Mouse (Mus musculus) heart, embryonic 14.5 days (tissue): ENCODE data around the gene Rpl31. TPM values are rescaled to one million over a fixed set of nuclear protein-coding genes. Genes with fewer than 3 reads are reported as not detected.
A peak's percentile ranks its signal among the peaks of the same experiment; 100 is the strongest.

Experiments
- ATAC-seq: fragments of 200-750 bp; cut with Nextera tagmentation; 2 replicates; pipeline ENCODE4 v1.8.0; 2017; ENCODE audit warnings: low read depth, moderate TSS enrichment; ENCODE audit not compliant: insufficient number of reproducible peaks, insufficient read depth, low FRiP score
- H3K27ac ChIP-seq, 2 experiments: fragments of 200-500 bp in 1 of 2; fragments of 300-500 bp in 1 of 2; sonication (generic) in 1 of 2; replicated peaks in 1 of 2; 2 replicates each; pipeline ENCODE4 v1.5.1; 2012 to 2014; ENCODE audit warnings: low read depth in 2 of 2, low read length in 2 of 2, control low read depth in 1 of 2, mild to moderate bottlenecking in 1 of 2, mixed read lengths in 1 of 2; ENCODE audit not compliant: control insufficient read depth in 1 of 2, insufficient read depth in 1 of 2
- H3K27me3 ChIP-seq: fragments of 300-500 bp; sonication (generic); 2 replicates; pipeline ENCODE4 v1.6.1; 2014; ENCODE audit warnings: mild to moderate bottlenecking, low read length, control low read depth; ENCODE audit not compliant: control insufficient read depth, insufficient read depth
- H3K36me3 ChIP-seq: fragments of 300-500 bp; sonication (generic); 2 replicates; pipeline ENCODE4 v1.6.1; 2014; ENCODE audit warnings: mild to moderate bottlenecking, control low read depth, low read length, mixed read lengths; ENCODE audit not compliant: control insufficient read depth, insufficient read depth
- H3K4me1 ChIP-seq, 2 experiments: fragments of 200-500 bp in 1 of 2; fragments of 300-500 bp in 1 of 2; sonication (generic) in 1 of 2; 2 replicates each; pipeline ENCODE4 v1.6.1; 2012 to 2014; ENCODE audit warnings: low read length in 2 of 2, control low read depth in 1 of 2, mixed read lengths in 1 of 2; ENCODE audit not compliant: control insufficient read depth in 2 of 2, insufficient read depth in 2 of 2
- H3K4me2 ChIP-seq: fragments of 300-500 bp; sonication (generic); 2 replicates; pipeline ENCODE4 v1.6.1; 2014; ENCODE audit warnings: mild to moderate bottlenecking, low read length
- H3K4me3 ChIP-seq, 2 experiments: fragments of 200-500 bp in 1 of 2; fragments of 300-500 bp in 1 of 2; sonication (generic) in 1 of 2; 2 replicates each; pipeline ENCODE4 v1.5.1; 2012 to 2014; ENCODE audit warnings: low read length in 2 of 2, mild to moderate bottlenecking in 2 of 2, control low read depth in 1 of 2, low read depth in 1 of 2, moderate library complexity in 1 of 2; ENCODE audit not compliant: control insufficient read depth in 1 of 2, insufficient read depth in 1 of 2
- H3K9ac ChIP-seq: fragments of 300-500 bp; sonication (generic); 2 replicates; pipeline ENCODE4 v1.6.1; 2014; ENCODE audit warnings: mild to moderate bottlenecking, low read length
- H3K9me3 ChIP-seq: fragments of 300-500 bp; sonication (generic); 2 replicates; pipeline ENCODE4 v1.6.1; 2016; ENCODE audit warnings: low read length, control low read depth; ENCODE audit not compliant: control insufficient read depth
- WGBS: fragments of 180-500 bp; shearing (Covaris S2); extraction: QIAGEN DNeasy Blood & Tissue Kit; methylation state at CpG from one replicate; pipeline ENCODE4 v1.1.7; 2014; 5-methylcytosine and 5-hydroxymethylcytosine counted together
- polyA plus RNA-seq: library from polyadenylated mRNA; unstranded; fragments of >200 nt; fragmentation: Nextera tagmentation; extraction: Ambion mirVana; gene quantifications from 2 replicates; pipeline ENCODE4 v1.2.1, GENCODE M21; 2014

Gene Rpl31
- polyA plus RNA-seq, 1 experiment from 2014 or later: 528 TPM

DNA sequence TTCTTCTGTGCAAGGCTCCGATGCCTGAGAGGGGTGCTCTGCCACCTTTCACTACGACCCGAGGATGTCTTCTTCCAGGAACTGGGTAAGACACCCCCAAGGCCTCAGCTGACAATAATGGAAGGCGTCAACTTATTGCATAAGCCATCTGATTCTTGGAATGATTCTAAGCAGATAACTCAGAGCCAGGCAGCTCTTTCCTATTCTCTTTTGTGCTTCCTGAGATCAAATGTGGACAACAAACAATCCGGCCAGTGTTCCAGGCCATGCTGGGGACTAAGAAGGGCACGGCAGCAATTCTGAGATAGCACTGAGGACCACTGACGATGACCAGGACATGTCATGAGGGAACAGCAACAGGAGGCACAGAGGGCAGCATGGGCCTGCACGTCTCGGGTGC is 51.2 kb downstream of the Rpl31 start:
- WGBS: 50% methylated on average over 9 of the region's 9 CpGs
- ATAC-seq: no peak
- Histone ChIP-seq H3K36me3 (no peaks in the 10 kb centered on the region), H3K4me3 (no peak overlapping the region), H3K9me3 (0 out of 2 replicates have a peak, but pooled peaks cover 2% of the 10 kb centered on the region), H3K27me3 (no peaks in the 10 kb centered on the region), H3K9ac (no peak overlapping the region), H3K4me1 (peaks cover 11 to 20% of the 10 kb centered on the region in 2 experiments), H3K4me2 (no peak overlapping the region), H3K27ac (peak overlapping the region in 1 of 2 experiments; percentile 36; a peak in 2 of 4 replicates)

DNA sequence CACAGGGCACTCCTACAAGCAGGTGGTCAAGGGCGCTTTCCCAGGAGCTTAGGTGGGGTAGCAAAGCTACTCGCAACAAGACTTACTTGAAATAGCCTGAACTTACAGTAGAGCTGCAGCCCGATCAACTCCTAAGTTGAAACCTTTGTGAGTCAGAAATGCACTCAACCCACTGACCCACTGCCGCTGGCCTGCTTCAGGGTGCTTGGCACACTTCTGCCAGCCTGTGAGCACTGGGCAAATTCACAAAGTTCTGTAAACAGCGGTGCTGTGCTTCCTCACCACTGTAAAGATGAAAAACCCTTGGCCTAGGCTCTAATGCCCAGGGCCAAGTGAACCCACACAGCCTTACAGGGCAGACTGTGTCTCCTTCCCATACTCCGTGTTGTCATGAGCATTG is 53.3 kb downstream of the Rpl31 start:
- Histone ChIP-seq H3K9ac (no peak overlapping the region), H3K9me3 (no peaks in the 10 kb centered on the region), H3K27ac (no peak overlapping the region), H3K4me1 (peaks cover 11 to 20% of the 10 kb centered on the region in 2 experiments), H3K36me3 (0 out of 2 replicates have a peak, but pooled peaks cover 7% of the 10 kb centered on the region), H3K4me3 (no peak overlapping the region), H3K27me3 (no peaks in the 10 kb centered on the region), H3K4me2 (no peak overlapping the region)
- 87% methylated on average over 6 of the region's 6 CpGs for WGBS
- no peak for ATAC-seq

Other genes with a start within 250 kb of the Rpl31 start
- 1.3 and 2.5 TPM in 2 replicates for gene Npas2, start 174.1 kb upstream of the Rpl31 start, polyA plus RNA-seq
- 13.2 and 14.7 TPM in 2 replicates for gene Tbc1d8, start 110.9 kb downstream of the Rpl31 start, polyA plus RNA-seq
- 21.9 and 23.6 TPM in 2 replicates for gene Cnot11, start 167.2 kb downstream of the Rpl31 start, polyA plus RNA-seq
- gene Rnf149, start 209.6 kb downstream of the Rpl31 start, polyA plus RNA-seq: 21.1 and 22.1 TPM in 2 replicates